Mouse (Mus musculus): ENCODE measurements at regions not wholly inside any gene's neighbourhood (a gene's known extent, or its start where the extent isn't known, plus 50 kb on each side); places are given as distances from the start of the nearest gene placed in this dataset.

GRCm38 (mm10) chr12:26059090-26059489, 356.0 kb downstream of the Rnf144a start:
- TF ChIP-seq POLR2A (IDR thresholded peaks at IDR 0.05; ENCODE audit: insufficient read depth, low read depth, low read length) (no peak), CTCF (IDR thresholded peaks at IDR 0.05; ENCODE audit: insufficient read depth, low read depth, low read length) (no peak)
